Mouse (Mus musculus) kidney, adult 2 months (tissue): Measurements from ENCODE around the gene Zfp385a. TPM values are rescaled to one million over a fixed set of nuclear protein-coding genes. Genes with fewer than 3 reads are reported as not detected.

ENCODE experiments used
- DNase-seq: peaks from one replicate; pipeline ENCODE4 v3.0.0; 2021
- H3K27ac ChIP-seq: fragments of 200-500 bp; 2 replicates; pipeline ENCODE4 v1.5.1; 2012; ENCODE audit warnings: low read depth, low read length, control low read depth, inconsistent platforms; ENCODE audit not compliant: insufficient read depth
- H3K27me3 ChIP-seq: fragments of 200-500 bp; replicated peaks from 2 replicates; pipeline ENCODE4 v1.6.1; 2012; ENCODE audit warnings: mild to moderate bottlenecking, moderate library complexity, low read length, inconsistent platforms; ENCODE audit not compliant: control insufficient read depth, insufficient read depth
- H3K36me3 ChIP-seq: fragments of 200-500 bp; 2 replicates; pipeline ENCODE4 v1.6.1; 2012; ENCODE audit warnings: mild to moderate bottlenecking, moderate library complexity, low read length, inconsistent platforms; ENCODE audit not compliant: control insufficient read depth, insufficient read depth
- H3K4me1 ChIP-seq: fragments of 200-500 bp; 2 replicates; pipeline ENCODE4 v1.6.1; 2011; ENCODE audit warnings: low read length; ENCODE audit not compliant: control insufficient read depth, insufficient read depth
- H3K4me3 ChIP-seq: fragments of 200-500 bp; 2 replicates; pipeline ENCODE4 v1.5.1; 2011; ENCODE audit warnings: mild to moderate bottlenecking, low read depth, low read length, control low read depth; ENCODE audit not compliant: insufficient read depth
- CTCF ChIP-seq: fragments of 200-500 bp; conservative IDR thresholded peaks from 2 replicates; pipeline ENCODE4 v1.5.1; 2011; ENCODE audit warnings: low read depth, mild to moderate bottlenecking, control low read depth, low read length, moderate library complexity, mixed read lengths; ENCODE audit not compliant: insufficient read depth, insufficient read length
- POLR2A ChIP-seq: fragments of 200-500 bp; IDR thresholded peaks from one replicate; pipeline ENCODE4 v1.6.1; 2011; ENCODE audit warnings: low read depth, low read length, control low read depth
- WGBS: fragments of 180-500 bp; shearing (Covaris S2); methylation state at CpG from one replicate; pipeline ENCODE4 v1.1.7; 2018; 5-methylcytosine and 5-hydroxymethylcytosine counted together
- polyA plus RNA-seq: library from polyadenylated mRNA; depleted of rRNA; stranded (reverse); fragments of >200 nt; gene quantifications from 2 replicates; pipeline ENCODE4 v1.2.3, GENCODE M21; 2012

The Zfp385a gene
- polyA plus RNA-seq, 1 experiment, result 6.1 TPM

DNA sequence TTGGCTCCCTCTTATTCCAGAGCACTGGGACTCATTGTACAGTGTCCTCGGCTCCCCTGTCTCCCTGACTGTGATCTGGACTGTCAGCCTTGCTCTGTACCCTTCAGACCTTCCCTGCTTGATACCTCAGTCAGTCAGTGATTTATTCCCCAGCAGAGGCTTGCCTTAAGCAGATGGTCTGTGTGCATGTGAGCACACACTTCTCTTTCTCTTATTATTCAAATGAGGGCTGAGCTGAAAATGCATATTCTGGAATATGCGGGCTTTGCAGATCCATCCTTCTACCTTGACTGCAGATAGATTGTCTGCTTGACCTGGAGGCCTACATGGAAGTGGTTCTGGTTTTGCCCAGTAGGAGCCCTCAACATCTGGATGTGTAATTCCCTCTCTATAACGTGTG lies 41.9 kb downstream of the Zfp385a start:
- H3K27ac ChIP-seq, result no peak overlapping the region
- TF ChIP-seq CTCF (no peak), POLR2A (no peak)
- WGBS, result 87% methylated on average over 3 of the region's 3 CpGs
- no peaks in the 10 kb centered on the region for H3K36me3 ChIP-seq
- no peak overlapping the region for H3K4me3 ChIP-seq
- H3K4me1 ChIP-seq, result peaks cover 4% of the 10 kb centered on the region; the same call in 1 of the 2 replicates
- DNase-seq, result no peak
- no peaks in the 10 kb centered on the region for H3K27me3 ChIP-seq

GRCm38 (mm10) chr15:103297313-103297712 lies 42.6 kb downstream of the Zfp385a start:
- no peak for DNase-seq
- TF ChIP-seq CTCF (no peak), POLR2A (no peak)
- H3K36me3 ChIP-seq, result no peaks in the 10 kb centered on the region
- H3K4me3 ChIP-seq, result no peak overlapping the region
- 80% methylated on average over 6 of the region's 6 CpGs for WGBS
- H3K27me3 ChIP-seq, result no peaks in the 10 kb centered on the region
- H3K27ac ChIP-seq, result no peak overlapping the region
- peaks cover 4% of the 10 kb centered on the region; the same call in 1 of the 2 replicates for H3K4me1 ChIP-seq

- Histone ChIP-seq H3K4me3 (no peak overlapping the region), H3K27ac (no peak overlapping the region), H3K36me3 (no peaks in the 10 kb centered on the region), H3K4me1 (peaks cover 4% of the 10 kb centered on the region; the same call in 1 of the 2 replicates), H3K27me3 (no peaks in the 10 kb centered on the region)
- 50% methylated on average over 5 of the region's 5 CpGs for WGBS
- no peak for DNase-seq
- no peak for TF ChIP-seq POLR2A
- no peak for TF ChIP-seq CTCF
Measured at GRCm38 (mm10) chr15:103295851-103296250, 44.0 kb downstream of the Zfp385a start.

GRCm38 (mm10) chr15:103294649-103295048 lies 45.2 kb downstream of the Zfp385a start:
- no peaks in the 10 kb centered on the region for H3K27me3 ChIP-seq
- H3K36me3 ChIP-seq, result no peaks in the 10 kb centered on the region
- no peak for TF ChIP-seq CTCF
- TF ChIP-seq POLR2A, result no peak
- 77% methylated on average over 2 of the region's 2 CpGs for WGBS
- DNase-seq, result no peak
- H3K27ac ChIP-seq, result no peak overlapping the region
- no peak overlapping the region for H3K4me3 ChIP-seq
- H3K4me1 ChIP-seq, result peaks cover 4% of the 10 kb centered on the region

- DNase-seq, result no peak
- TF ChIP-seq POLR2A (no peak), CTCF (no peak)
- H3K27ac ChIP-seq, result no peak overlapping the region
- WGBS, result 97% methylated on average over 2 of the region's 2 CpGs
- no peaks in the 10 kb centered on the region for H3K27me3 ChIP-seq
- H3K4me3 ChIP-seq, result no peak overlapping the region
- peaks cover 4% of the 10 kb centered on the region for H3K4me1 ChIP-seq
- H3K36me3 ChIP-seq, result no peaks in the 10 kb centered on the region
Measured at GRCm38 (mm10) chr15:103293375-103293774, 46.5 kb downstream of the Zfp385a start.

GRCm38 (mm10) chr15:103292673-103293345 lies 47.1 kb downstream of the Zfp385a start:
- TF ChIP-seq POLR2A (no peak), CTCF (no peak)
- no peak overlapping the region for H3K4me3 ChIP-seq
- DNase-seq, result no peak
- no peak overlapping the region for H3K27ac ChIP-seq
- WGBS, result 75% methylated on average over 4 of the region's 4 CpGs
- no peaks in the 10 kb centered on the region for H3K36me3 ChIP-seq
- no peaks in the 10 kb centered on the region for H3K27me3 ChIP-seq
- H3K4me1 ChIP-seq, result peaks cover 4% of the 10 kb centered on the region

- DNase-seq, result no peak
- no peak for TF ChIP-seq CTCF
- TF ChIP-seq POLR2A, result no peak
- H3K4me1 ChIP-seq, result peaks cover 8% of the 10 kb centered on the region
- WGBS, result 69% methylated on average over 9 of the region's 9 CpGs
- H3K4me3 ChIP-seq, result no peak overlapping the region
- H3K36me3 ChIP-seq, result no peaks in the 10 kb centered on the region
- no peaks in the 10 kb centered on the region for H3K27me3 ChIP-seq
- H3K27ac ChIP-seq, result no peak overlapping the region
Measured at GRCm38 (mm10) chr15:103290843-103291242, 49.0 kb downstream of the Zfp385a start.
